Mouse (Mus musculus): Measurements from ENCODE around the gene Isg15. TPM values are rescaled to one million over a fixed set of nuclear protein-coding genes. Genes with fewer than 3 reads are reported as not detected.

Gene Isg15
- polyA plus RNA-seq, 1 experiment from 2014 or later = 0.79 TPM

DNA sequence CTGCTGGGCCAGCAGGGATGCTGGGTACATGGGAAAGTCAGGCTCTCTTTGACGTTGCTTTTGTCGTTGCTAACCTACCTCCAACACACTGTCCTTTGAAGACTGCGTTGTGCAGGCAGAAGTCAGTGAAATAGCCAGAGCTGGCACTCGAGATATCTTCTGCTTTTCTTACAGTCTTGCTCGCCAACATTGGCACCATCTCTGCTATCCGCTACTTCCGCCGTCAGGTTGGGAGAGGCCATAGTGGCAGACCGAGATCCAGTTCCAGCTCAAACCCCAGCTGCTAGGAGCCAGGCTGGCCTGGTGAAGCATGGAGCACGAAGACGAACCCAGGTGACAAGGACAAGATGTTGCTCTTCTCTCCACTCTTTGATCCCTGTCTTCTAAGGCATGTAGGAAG, 19.3 kb upstream of the Isg15 start:
- Histone ChIP-seq H3K27me3 (no peaks in the 10 kb centered on the region), H3K36me3 (replicated peaks) (no peaks in the 10 kb centered on the region), H3K27ac (no peak overlapping the region), H3K9ac (no peak overlapping the region), H3K4me1 (no peaks in the 10 kb centered on the region), H3K4me2 (no peak overlapping the region), H3K9me3 (no peaks in the 10 kb centered on the region), H3K4me3 (replicated peaks) (no peak overlapping the region)
- no peak for ATAC-seq (ENCODE audit: low FRiP score)
- 86% methylated on average over 11 of the region's 11 CpGs for WGBS

- H3K4me3 ChIP-seq (replicated peaks) = no peak overlapping the region
- WGBS = 82% methylated on average over 16 of the region's 16 CpGs
- H3K27ac ChIP-seq = no peak overlapping the region
- H3K4me2 ChIP-seq = no peak overlapping the region
- no peaks in the 10 kb centered on the region for H3K9me3 ChIP-seq
- no peaks in the 10 kb centered on the region for H3K27me3 ChIP-seq
- no peaks in the 10 kb centered on the region for H3K4me1 ChIP-seq
- ATAC-seq (ENCODE audit: low FRiP score) = no peak
- no peaks in the 10 kb centered on the region for H3K36me3 ChIP-seq (replicated peaks)
- no peak overlapping the region for H3K9ac ChIP-seq
Observed at GRCm38 (mm10) chr4:156217838-156218237, 17.2 kb upstream of the Isg15 start.

GRCm38 (mm10) chr4:156217022-156217669, 16.5 kb upstream of the Isg15 start:
- H3K27me3 ChIP-seq = no peaks in the 10 kb centered on the region
- no peak for ATAC-seq (ENCODE audit: low FRiP score)
- H3K4me2 ChIP-seq = no peak overlapping the region
- no peaks in the 10 kb centered on the region for H3K36me3 ChIP-seq (replicated peaks)
- no peaks in the 10 kb centered on the region for H3K9me3 ChIP-seq
- no peak overlapping the region for H3K9ac ChIP-seq
- WGBS = 81% methylated on average over 16 of the region's 16 CpGs
- no peak overlapping the region for H3K4me3 ChIP-seq (replicated peaks)
- H3K4me1 ChIP-seq = no peaks in the 10 kb centered on the region
- no peak overlapping the region for H3K27ac ChIP-seq

GRCm38 (mm10) chr4:156216196-156216595, 15.6 kb upstream of the Isg15 start:
- Histone ChIP-seq H3K9me3 (no peaks in the 10 kb centered on the region), H3K36me3 (replicated peaks) (no peaks in the 10 kb centered on the region), H3K9ac (no peak overlapping the region), H3K27me3 (no peaks in the 10 kb centered on the region), H3K4me1 (no peaks in the 10 kb centered on the region), H3K4me2 (no peak overlapping the region), H3K27ac (no peak overlapping the region), H3K4me3 (replicated peaks) (no peak overlapping the region)
- no peak for ATAC-seq (ENCODE audit: low FRiP score)
- WGBS = 89% methylated on average over 2 of the region's 2 CpGs

DNA sequence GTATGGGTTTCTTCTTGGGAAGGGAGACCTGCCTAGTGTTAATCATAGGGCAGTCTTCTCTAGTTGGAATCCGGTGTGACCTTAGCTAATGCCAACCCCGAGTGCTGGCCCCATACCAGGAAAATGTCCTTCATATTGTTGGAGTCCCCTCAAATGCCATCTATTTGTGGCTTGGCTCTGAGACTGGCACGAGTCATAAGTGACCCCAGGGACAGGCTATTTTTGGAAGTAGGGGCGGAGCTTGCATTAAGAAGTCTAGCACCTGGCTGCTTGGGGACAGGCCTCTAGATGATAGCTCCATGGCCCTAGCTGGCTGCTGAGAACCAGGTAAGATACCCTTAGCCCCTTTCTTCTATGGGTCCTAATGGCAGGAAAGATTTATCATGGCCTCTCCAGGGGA, 15.0 kb upstream of the Isg15 start, which contains the start of gene Perm1:
TSS of gene Perm1 (plus strand) at position 220 of the 400 bp plus-strand sequence.
- ATAC-seq (ENCODE audit: low FRiP score) = no peak
- Histone ChIP-seq H3K36me3 (replicated peaks) (no peaks in the 10 kb centered on the region), H3K4me2 (no peak within 1 kb of the TSS), H3K4me3 (replicated peaks) (no peak within 1 kb of the TSS), H3K9me3 (no peaks in the 10 kb centered on the region), H3K27me3 (no peaks in the 10 kb centered on the region), H3K27ac (no peak within 1 kb of the TSS), H3K9ac (no peak within 1 kb of the TSS), H3K4me1 (no peaks in the 10 kb centered on the region)
- 83% methylated on average over 4 of the region's 4 CpGs for WGBS

GRCm38 (mm10) chr4:156213134-156213533, 12.5 kb upstream of the Isg15 start:
- no peak for ATAC-seq (ENCODE audit: low FRiP score)
- 96% methylated on average over 13 of the region's 13 CpGs for WGBS

DNA sequence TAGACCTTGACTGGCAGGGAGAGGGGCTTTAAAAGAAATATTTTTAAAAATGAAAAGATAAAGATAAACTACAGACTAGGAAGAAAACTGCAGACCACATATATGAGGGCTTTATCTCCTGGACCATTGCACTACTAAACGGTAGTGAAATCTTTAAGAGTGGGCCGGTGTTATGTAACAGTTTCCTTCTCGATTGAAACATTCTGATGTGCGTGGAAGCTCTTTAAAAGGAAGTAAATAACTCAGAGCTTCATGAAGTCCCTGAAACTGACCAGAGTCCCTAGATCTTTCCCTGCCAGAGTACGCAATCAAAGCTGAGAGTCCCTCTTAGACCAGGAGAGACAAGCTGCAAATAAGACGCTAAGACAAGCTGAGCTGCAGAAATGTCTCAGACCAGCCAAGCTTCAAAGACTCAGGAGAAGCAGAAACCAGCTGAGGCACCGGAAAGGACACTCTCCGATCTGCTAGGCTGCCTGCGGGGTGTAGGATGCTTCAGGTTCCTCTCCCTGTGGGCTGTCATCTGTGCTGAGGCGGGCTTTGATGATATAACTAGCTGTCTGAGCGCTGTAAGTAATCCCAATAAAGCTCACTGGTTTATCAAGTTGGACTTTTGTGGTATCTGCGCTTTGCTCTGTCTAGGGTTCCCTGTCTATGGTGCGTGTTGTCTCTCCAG, 9.5 kb upstream of the Isg15 start:
- Histone ChIP-seq H3K9me3 (no peaks in the 10 kb centered on the region), H3K27ac (no peak overlapping the region), H3K36me3 (replicated peaks) (0 out of 2 replicates have a peak, but pooled peaks cover 10% of the 10 kb centered on the region), H3K4me1 (peaks cover 9% of the 10 kb centered on the region), H3K4me3 (replicated peaks) (no peak overlapping the region), H3K9ac (no peak overlapping the region), H3K27me3 (no peaks in the 10 kb centered on the region), H3K4me2 (no peak overlapping the region)
- no peak for ATAC-seq (ENCODE audit: low FRiP score)
- WGBS = 83% methylated on average over 13 of the region's 13 CpGs

More at GRCm38 (mm10) chr4:156213134-156213533, 12.5 kb upstream of the Isg15 start:
- Histone ChIP-seq H3K27ac (no peak overlapping the region), H3K4me1 (no peaks in the 10 kb centered on the region), H3K4me3 (replicated peaks) (no peak overlapping the region), H3K27me3 (no peaks in the 10 kb centered on the region), H3K4me2 (no peak overlapping the region), H3K9ac (no peak overlapping the region), H3K9me3 (no peaks in the 10 kb centered on the region), H3K36me3 (replicated peaks) (0 out of 2 replicates have a peak, but pooled peaks cover 3% of the 10 kb centered on the region)

DNA sequence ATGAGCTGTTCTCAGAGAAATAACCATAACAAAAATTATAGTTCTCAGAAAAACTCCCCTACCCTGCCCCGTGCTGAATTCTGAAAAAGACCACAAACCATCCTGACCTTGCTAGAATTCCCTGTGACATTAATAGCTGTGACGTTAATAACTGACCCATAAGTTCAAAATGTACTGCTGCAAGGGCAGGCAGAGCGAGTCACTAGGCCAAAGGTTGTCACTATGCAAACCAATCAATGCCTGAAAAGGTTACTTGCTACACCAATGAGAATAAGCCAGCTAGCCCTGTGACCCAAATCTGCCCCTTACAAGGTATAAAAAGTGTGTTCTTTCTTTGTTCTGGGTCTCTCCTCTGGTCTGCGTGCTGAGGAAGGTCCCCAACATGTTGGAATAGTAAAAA, 8.3 kb upstream of the Isg15 start:
- Histone ChIP-seq H3K36me3 (replicated peaks) (0 out of 2 replicates have a peak, but pooled peaks cover 10% of the 10 kb centered on the region), H3K4me1 (peaks cover 21% of the 10 kb centered on the region), H3K27me3 (peaks cover 7% of the 10 kb centered on the region; the same call in 1 of the 2 replicates), H3K9ac (no peak overlapping the region), H3K27ac (no peak overlapping the region), H3K4me2 (no peak overlapping the region), H3K9me3 (no peaks in the 10 kb centered on the region), H3K4me3 (replicated peaks) (no peak overlapping the region)
- 91% methylated on average over 4 of the region's 4 CpGs for WGBS
- no peak for ATAC-seq (ENCODE audit: low FRiP score)

GRCm38 (mm10) chr4:156203413-156204131, 3.0 kb upstream of the Isg15 start:
- ATAC-seq (ENCODE audit: low FRiP score) = peak; percentile 58
- H3K4me3 ChIP-seq (replicated peaks) = peak overlapping the region; percentile 52
- H3K9ac ChIP-seq = peak overlapping the region; percentile 74
- H3K27ac ChIP-seq = peak overlapping the region; percentile 59
- peak overlapping the region; percentile 90 for H3K4me2 ChIP-seq
- H3K36me3 ChIP-seq (replicated peaks) = 0 out of 2 replicates have a peak, but pooled peaks cover 10% of the 10 kb centered on the region
- peaks cover 11% of the 10 kb centered on the region; the same call in 1 of the 2 replicates for H3K27me3 ChIP-seq
- under 1% methylated on average over 49 of the region's 49 CpGs for WGBS
- H3K4me1 ChIP-seq = peaks cover 37% of the 10 kb centered on the region
- no peaks in the 10 kb centered on the region for H3K9me3 ChIP-seq

DNA sequence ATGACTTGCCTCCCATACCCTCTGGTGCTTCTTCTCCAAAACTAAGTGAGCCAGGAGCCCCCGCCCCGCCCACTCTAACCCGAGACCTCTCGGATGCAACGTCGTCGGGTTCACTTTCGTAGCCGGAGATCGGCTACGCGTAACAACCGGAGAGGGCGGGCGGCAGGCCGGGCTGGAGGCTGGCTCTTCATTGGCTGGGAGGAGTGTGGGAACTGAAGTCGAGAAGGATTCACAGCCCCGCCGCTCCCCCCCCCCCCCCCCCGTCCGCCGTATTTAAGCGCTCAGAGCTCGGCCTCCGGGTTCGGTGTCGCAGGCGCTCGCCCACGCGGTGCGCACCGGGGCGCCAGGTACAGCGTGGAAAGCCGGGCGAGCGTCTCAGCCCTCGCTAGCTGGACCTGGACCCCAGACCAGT, 2.4 kb upstream of the Isg15 start, which contains the start of gene AW011738:
TSS of gene AW011738 (plus strand) at position 304 of the 412 bp plus-strand sequence.
- H3K36me3 ChIP-seq (replicated peaks) = 0 out of 2 replicates have a peak, but pooled peaks cover 6% of the 10 kb centered on the region
- peaks cover 38% of the 10 kb centered on the region for H3K4me1 ChIP-seq
- H3K9ac ChIP-seq = peak within 1 kb of the TSS; percentile 74
- H3K27ac ChIP-seq = peak within 1 kb of the TSS; percentile 59
- peak; percentile 83 for ATAC-seq (ENCODE audit: low FRiP score)
- H3K4me3 ChIP-seq (replicated peaks) = peak within 1 kb of the TSS; percentile 52
- WGBS = under 1% methylated on average over 34 of the region's 39 CpGs
- peaks cover 11% of the 10 kb centered on the region; the same call in 1 of the 2 replicates for H3K27me3 ChIP-seq
- H3K4me2 ChIP-seq = peak within 1 kb of the TSS; percentile 90
- H3K9me3 ChIP-seq = no peaks in the 10 kb centered on the region

- Histone ChIP-seq H3K9ac (no peak overlapping the region), H3K4me2 (peak overlapping the region; percentile 90), H3K27ac (peak overlapping the region; percentile 36; the same call in 1 of the 2 replicates), H3K9me3 (no peaks in the 10 kb centered on the region), H3K4me1 (peaks cover 40% of the 10 kb centered on the region), H3K4me3 (replicated peaks) (peak overlapping the region; percentile 52), H3K36me3 (replicated peaks) (0 out of 2 replicates have a peak, but pooled peaks cover 4% of the 10 kb centered on the region), H3K27me3 (peaks cover 11% of the 10 kb centered on the region; the same call in 1 of the 2 replicates)
- 49% methylated on average over 12 of the region's 12 CpGs for WGBS
- ATAC-seq (ENCODE audit: low FRiP score) = no peak
Observed at GRCm38 (mm10) chr4:156202462-156202893, 1.9 kb upstream of the Isg15 start.

DNA sequence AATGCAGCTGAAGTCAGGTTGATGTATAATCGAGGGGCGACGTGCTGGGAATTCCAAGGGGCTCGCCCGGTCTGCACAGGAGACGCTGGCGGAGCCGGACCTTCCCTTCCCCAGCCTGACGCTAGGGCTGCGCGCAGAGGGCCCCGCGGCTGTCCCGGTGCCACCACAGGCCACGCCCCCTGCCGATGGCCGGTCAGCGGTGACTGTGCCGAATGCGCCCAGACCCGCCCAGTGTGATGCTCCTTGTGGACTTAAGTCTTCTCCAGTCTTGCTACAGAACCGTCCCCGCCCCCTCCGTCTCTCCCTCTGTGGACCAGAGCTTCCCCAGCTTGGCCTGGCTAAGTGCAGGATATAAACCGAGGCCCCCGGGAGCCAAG, 2.8 kb downstream of the Isg15 start:
- peak overlapping the region; percentile 93 for H3K4me2 ChIP-seq
- peaks cover 48% of the 10 kb centered on the region for H3K4me1 ChIP-seq
- H3K9ac ChIP-seq = peak overlapping the region; percentile 56
- H3K4me3 ChIP-seq (replicated peaks) = peak overlapping the region; percentile 88
- H3K36me3 ChIP-seq (replicated peaks) = peaks cover 24% of the 10 kb centered on the region
- no peaks in the 10 kb centered on the region for H3K9me3 ChIP-seq
- peak; percentile 94 for ATAC-seq (ENCODE audit: low FRiP score)
- no peaks in the 10 kb centered on the region for H3K27me3 ChIP-seq
- WGBS = under 1% methylated on average over 26 of the region's 26 CpGs
- H3K27ac ChIP-seq = peak overlapping the region; percentile 97
